Mouse (Mus musculus) midbrain, embryonic 16.5 days (tissue): Measurements from ENCODE around the gene Zpbp2. TPM values are rescaled to one million over a fixed set of nuclear protein-coding genes. Genes with fewer than 3 reads are reported as not detected.
"Not testable (repeated sequence)": the region's sequence is repeated elsewhere in the genome, so short reads cannot be mapped to it uniquely, and the experiment has no call there.

Source experiments
- ATAC-seq: fragments of 200-750 bp; cut with Nextera tagmentation; 2 replicates; pipeline ENCODE4 v1.8.0; 2017; ENCODE audit warnings: moderate TSS enrichment
- H3K27ac ChIP-seq: fragments of 300-500 bp; sonication (generic); 2 replicates; pipeline ENCODE4 v1.5.1; 2014; ENCODE audit warnings: mild to moderate bottlenecking, low read length, mixed read lengths
- H3K27me3 ChIP-seq: fragments of 300-500 bp; sonication (generic); 2 replicates; pipeline ENCODE4 v1.6.1; 2014; ENCODE audit warnings: low read depth, low read length, mixed read lengths; ENCODE audit not compliant: control insufficient read depth, insufficient read depth
- H3K36me3 ChIP-seq: fragments of 300-500 bp; sonication (generic); 2 replicates; pipeline ENCODE4 v1.6.1; 2014; ENCODE audit warnings: mild to moderate bottlenecking, low read length, moderate library complexity, mixed read lengths; ENCODE audit not compliant: control insufficient read depth, insufficient read depth
- H3K4me1 ChIP-seq: fragments of 300-500 bp; sonication (generic); 2 replicates; pipeline ENCODE4 v1.6.1; 2014; ENCODE audit warnings: mild to moderate bottlenecking, low read length, mixed read lengths; ENCODE audit not compliant: control insufficient read depth, insufficient read depth
- H3K4me2 ChIP-seq: fragments of 300-500 bp; sonication (generic); 2 replicates; pipeline ENCODE4 v1.6.1; 2014; ENCODE audit warnings: mild to moderate bottlenecking, low read length, mixed read lengths
- H3K4me3 ChIP-seq: fragments of 300-500 bp; sonication (generic); 2 replicates; pipeline ENCODE4 v1.5.1; 2014; ENCODE audit warnings: low read depth, mild to moderate bottlenecking, low read length, moderate library complexity, mixed read lengths
- H3K9ac ChIP-seq: fragments of 300-500 bp; sonication (generic); 2 replicates; pipeline ENCODE4 v1.6.1; 2014; ENCODE audit warnings: low read depth, low read length, mixed read lengths
- H3K9me3 ChIP-seq: fragments of 300-500 bp; sonication (generic); replicated peaks from 2 replicates; pipeline ENCODE4 v1.6.1; 2014; ENCODE audit warnings: mild to moderate bottlenecking, low read length, mixed read lengths; ENCODE audit not compliant: control insufficient read depth, poor library complexity, severe bottlenecking
- WGBS: fragments of 180-500 bp; shearing (Covaris S2); extraction: QIAGEN DNeasy Blood & Tissue Kit; methylation state at CpG from one replicate; pipeline ENCODE4 v1.1.7; 2014; 5-methylcytosine and 5-hydroxymethylcytosine counted together
- polyA plus RNA-seq: library from polyadenylated mRNA; unstranded; fragments of >200 nt; fragmentation: Nextera tagmentation; extraction: Ambion mirVana; gene quantifications from 2 replicates; pipeline ENCODE4 v1.2.1, GENCODE M21; 2015

The Zpbp2 gene
- polyA plus RNA-seq, 1 experiment from 2014 or later = 0.15 TPM

DNA sequence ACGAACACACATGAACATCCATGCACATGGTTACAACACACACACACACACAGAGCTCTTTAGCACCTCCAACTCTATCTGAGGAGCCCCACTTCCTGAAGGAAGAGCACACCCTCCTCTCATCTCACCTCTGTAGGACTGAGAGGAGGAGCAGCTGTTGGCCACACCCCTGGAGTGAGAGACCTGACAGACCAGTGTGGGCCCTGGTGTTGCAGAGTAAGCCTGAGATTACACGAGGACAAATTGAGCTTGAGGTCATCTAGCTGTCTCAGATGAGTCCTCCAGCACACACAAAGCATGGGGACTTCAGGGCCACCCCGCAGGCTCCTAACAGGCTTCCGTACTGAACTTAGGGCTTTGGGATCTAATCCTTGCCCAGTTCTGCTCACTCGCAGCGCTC, 54.0 kb downstream of the Zpbp2 start:
- not testable (repeated sequence) for ATAC-seq, H3K4me2 ChIP-seq, H3K27ac ChIP-seq, H3K9me3 ChIP-seq, H3K9ac ChIP-seq, H3K4me3 ChIP-seq, H3K36me3 ChIP-seq, H3K27me3 ChIP-seq, H3K4me1 ChIP-seq
- 70% methylated on average over 6 of the region's 6 CpGs for WGBS

DNA sequence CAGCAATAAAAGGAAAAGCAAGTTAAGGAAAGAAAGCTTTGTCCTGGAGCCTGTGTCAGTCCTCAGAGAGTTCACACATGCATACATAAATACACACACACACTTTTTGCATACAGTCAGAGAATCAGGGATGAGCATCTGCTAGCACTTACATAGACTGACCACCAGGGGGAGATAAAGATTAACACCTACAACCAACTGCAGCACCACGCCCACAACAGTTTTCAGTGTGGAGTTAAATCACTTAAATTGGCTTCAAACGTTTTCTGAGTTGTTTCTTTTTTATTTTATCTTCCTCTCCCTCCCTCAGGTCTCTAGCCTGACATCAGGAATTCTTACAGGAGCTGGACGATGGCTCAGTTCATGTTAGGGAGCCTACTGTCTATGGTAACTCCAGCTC, 55.9 kb downstream of the Zpbp2 start:
- Histone ChIP-seq H3K4me3 (no peak overlapping the region), H3K27me3 (no peaks in the 10 kb centered on the region), H3K4me2 (no peak overlapping the region), H3K9ac (no peak overlapping the region), H3K9me3 (no peaks in the 10 kb centered on the region), H3K4me1 (peaks cover 2% of the 10 kb centered on the region; the same call in 1 of the 2 replicates), H3K36me3 (no peaks in the 10 kb centered on the region), H3K27ac (no peak overlapping the region)
- WGBS = 15% methylated on average over 3 of the region's 3 CpGs
- no peak for ATAC-seq

Other genes starting within 250 kb of the Zpbp2 start
- gene Neurod2, start 221.4 kb upstream of the Zpbp2 start, polyA plus RNA-seq = 4.5 and 5.6 TPM in 2 replicates
- gene Ppp1r1b, start 202.7 kb upstream of the Zpbp2 start, polyA plus RNA-seq = 2.4 and 2.9 TPM in 2 replicates
- gene Stard3, start 192.7 kb upstream of the Zpbp2 start, polyA plus RNA-seq = 32.9 and 37.0 TPM in 2 replicates
- gene Tcap, start 167.3 kb upstream of the Zpbp2 start, polyA plus RNA-seq = 0.22 TPM in 1 of 2 replicates, not detected in the other
- gene Pnmt, start 164.6 kb upstream of the Zpbp2 start, polyA plus RNA-seq = 1.5 and 1.7 TPM in 2 replicates
- 7.4 and 8.6 TPM in 2 replicates for gene Pgap3, start 150.6 kb upstream of the Zpbp2 start, polyA plus RNA-seq
- 5.2 and 5.7 TPM in 2 replicates for gene Erbb2, start 138.6 kb upstream of the Zpbp2 start, polyA plus RNA-seq
- 252 TPM in 2 replicates for gene Mien1, start 112.1 kb upstream of the Zpbp2 start, polyA plus RNA-seq
- 0.42 and 0.82 TPM in 2 replicates for gene Grb7, start 104.7 kb upstream of the Zpbp2 start, polyA plus RNA-seq
- not detected in 2 replicates for gene Ikzf3, start 5.1 kb upstream of the Zpbp2 start, polyA plus RNA-seq
- 119 and 121 TPM in 2 replicates for gene Ormdl3, start 36.3 kb downstream of the Zpbp2 start, polyA plus RNA-seq
- not detected in 2 replicates for gene Lrrc3c, start 47.2 kb downstream of the Zpbp2 start, polyA plus RNA-seq
- gene Gm12355, start 74.6 kb downstream of the Zpbp2 start, polyA plus RNA-seq = 0.18 and 0.65 TPM in 2 replicates
- gene Gsdma3, start 75.3 kb downstream of the Zpbp2 start, polyA plus RNA-seq = not detected in 2 replicates
- gene Gsdma2, start 95.7 kb downstream of the Zpbp2 start, polyA plus RNA-seq = not detected in 2 replicates
- gene Gsdma, start 113.3 kb downstream of the Zpbp2 start, polyA plus RNA-seq = not detected in 2 replicates
- 175 and 182 TPM in 2 replicates for gene Psmd3, start 131.5 kb downstream of the Zpbp2 start, polyA plus RNA-seq
- gene Csf3, start 150.2 kb downstream of the Zpbp2 start, polyA plus RNA-seq = not detected in 2 replicates
- 75.1 and 77.5 TPM in 2 replicates for gene Med24, start 178.3 kb downstream of the Zpbp2 start, polyA plus RNA-seq
- gene Thra, start 189.5 kb downstream of the Zpbp2 start, polyA plus RNA-seq = 139 and 149 TPM in 2 replicates
- gene Nr1d1, start 224.2 kb downstream of the Zpbp2 start, polyA plus RNA-seq = 3.5 and 5.2 TPM in 2 replicates
- gene Msl1, start 244.4 kb downstream of the Zpbp2 start, polyA plus RNA-seq = 29.2 and 33.2 TPM in 2 replicates